Mouse (Mus musculus) stomach, postnatal 0 days (tissue): ENCODE results near the gene Bbs10.

Experiments used
- CTCF ChIP-seq: IDR thresholded peaks from 2 replicates; pipeline ENCODE4 v1.5.1; 2016; ENCODE audit warnings: antibody characterized with exemption, low read depth, mild to moderate bottlenecking, moderate library complexity
- EP300 ChIP-seq: optimal IDR thresholded peaks from 2 replicates; pipeline ENCODE3; 2016; ENCODE audit warnings: antibody characterized with exemption

GRCm38 (mm10) chr10:111299591-111299990, 1.1 kb downstream of the Bbs10 start:
- peak; percentile 37 for TF ChIP-seq CTCF
- no peak for TF ChIP-seq EP300
